Mouse (Mus musculus) embryonic fibroblast, embryonic 13.5 days (primary cell): ENCODE results near the gene Rab4a.

Experiments
- CTCF ChIP-seq: IDR thresholded peaks from 2 replicates; pipeline ENCODE4 v1.5.1; 2011; ENCODE audit warnings: mild to moderate bottlenecking, control low read depth, low read length, moderate library complexity, borderline replicate concordance; ENCODE audit not compliant: insufficient read depth
- POLR2A ChIP-seq: IDR thresholded peaks from 2 replicates; pipeline ENCODE4 v1.6.1; 2011; ENCODE audit warnings: low read depth, mild to moderate bottlenecking, control low read depth, low read length, moderate library complexity

GRCm38 (mm10) chr8:123805209-123805717 is 522 bp upstream of the Rab4a start:
- TF ChIP-seq CTCF (no peak), POLR2A (no peak)
